Mouse (Mus musculus): ENCODE measurements around the gene Lmbr1l. TPM values are rescaled to one million over a fixed set of nuclear protein-coding genes. Genes with fewer than 3 reads are reported as not detected.

Gene Lmbr1l
- polyA plus RNA-seq, 1 experiment from 2014 or later: 25.9 TPM

GRCm38 (mm10) chr15:98866501-98866900, 51.5 kb downstream of the Lmbr1l start:
- Histone ChIP-seq H3K27me3 (replicated peaks; ENCODE audit: control insufficient read depth, insufficient read depth, low read length) (no peaks in the 10 kb centered on the region), H3K4me3 (ENCODE audit: low read length) (no peak overlapping the region), H3K4me1 (ENCODE audit: control insufficient read depth, insufficient read depth, low read depth, low read length) (peaks cover 37% of the 10 kb centered on the region), H3K9ac (ENCODE audit: low read depth, low read length) (no peak overlapping the region), H3K27ac (ENCODE audit: low read depth, low read length) (no peak overlapping the region), H3K36me3 (ENCODE audit: control insufficient read depth, insufficient read depth, low read length) (peaks cover 31% of the 10 kb centered on the region), H3K4me2 (ENCODE audit: low read length) (no peak overlapping the region), H3K9me3 (ENCODE audit: control insufficient read depth, low read length) (no peaks in the 10 kb centered on the region)
- 89% methylated on average over 5 of the region's 5 CpGs for WGBS
- ATAC-seq: no peak

- 94% methylated on average over 8 of the region's 8 CpGs for WGBS
- H3K27me3 ChIP-seq (replicated peaks; ENCODE audit: control insufficient read depth, insufficient read depth, low read length): no peaks in the 10 kb centered on the region
- H3K36me3 ChIP-seq (ENCODE audit: control insufficient read depth, insufficient read depth, low read length): peaks cover 38% of the 10 kb centered on the region
- no peak overlapping the region for H3K4me2 ChIP-seq (ENCODE audit: low read length)
- H3K4me3 ChIP-seq (ENCODE audit: low read length): no peak overlapping the region
- no peak overlapping the region for H3K27ac ChIP-seq (ENCODE audit: low read depth, low read length)
- ATAC-seq: no peak
- peaks cover 37% of the 10 kb centered on the region for H3K4me1 ChIP-seq (ENCODE audit: control insufficient read depth, insufficient read depth, low read depth, low read length)
- no peak overlapping the region for H3K9ac ChIP-seq (ENCODE audit: low read depth, low read length)
- H3K9me3 ChIP-seq (ENCODE audit: control insufficient read depth, low read length): no peaks in the 10 kb centered on the region
These were observed 52.3 kb downstream of the Lmbr1l start for GRCm38 (mm10) chr15:98865771-98866170.

GRCm38 (mm10) chr15:98864951-98865350, 53.1 kb downstream of the Lmbr1l start:
- H3K4me1 ChIP-seq (ENCODE audit: control insufficient read depth, insufficient read depth, low read depth, low read length): peaks cover 31% of the 10 kb centered on the region
- H3K27me3 ChIP-seq (replicated peaks; ENCODE audit: control insufficient read depth, insufficient read depth, low read length): no peaks in the 10 kb centered on the region
- no peak overlapping the region for H3K27ac ChIP-seq (ENCODE audit: low read depth, low read length)
- H3K9me3 ChIP-seq (ENCODE audit: control insufficient read depth, low read length): no peaks in the 10 kb centered on the region
- H3K4me3 ChIP-seq (ENCODE audit: low read length): no peak overlapping the region
- 94% methylated on average over 6 of the region's 6 CpGs for WGBS
- no peak for ATAC-seq
- H3K9ac ChIP-seq (ENCODE audit: low read depth, low read length): no peak overlapping the region
- H3K4me2 ChIP-seq (ENCODE audit: low read length): no peak overlapping the region
- peaks cover 46% of the 10 kb centered on the region for H3K36me3 ChIP-seq (ENCODE audit: control insufficient read depth, insufficient read depth, low read length)

- no peaks in the 10 kb centered on the region for H3K9me3 ChIP-seq (ENCODE audit: control insufficient read depth, low read length)
- no peak for ATAC-seq
- H3K4me1 ChIP-seq (ENCODE audit: control insufficient read depth, insufficient read depth, low read depth, low read length): peaks cover 17% of the 10 kb centered on the region
- no peak overlapping the region for H3K4me3 ChIP-seq (ENCODE audit: low read length)
- peaks cover 52% of the 10 kb centered on the region for H3K36me3 ChIP-seq (ENCODE audit: control insufficient read depth, insufficient read depth, low read length)
- no peaks in the 10 kb centered on the region for H3K27me3 ChIP-seq (replicated peaks; ENCODE audit: control insufficient read depth, insufficient read depth, low read length)
- no peak overlapping the region for H3K4me2 ChIP-seq (ENCODE audit: low read length)
- H3K9ac ChIP-seq (ENCODE audit: low read depth, low read length): no peak overlapping the region
- WGBS: 92% methylated on average over 12 of the region's 12 CpGs
- H3K27ac ChIP-seq (ENCODE audit: low read depth, low read length): no peak overlapping the region
These were observed 54.5 kb downstream of the Lmbr1l start for GRCm38 (mm10) chr15:98863451-98863958.

GRCm38 (mm10) chr15:98861701-98862410, 56.2 kb downstream of the Lmbr1l start:
- H3K36me3 ChIP-seq (ENCODE audit: control insufficient read depth, insufficient read depth, low read length): peaks cover 66% of the 10 kb centered on the region
- H3K4me1 ChIP-seq (ENCODE audit: control insufficient read depth, insufficient read depth, low read depth, low read length): peaks cover under 1% of the 10 kb centered on the region; the same call in 1 of the 2 replicates
- H3K4me3 ChIP-seq (ENCODE audit: low read length): no peak overlapping the region
- H3K9ac ChIP-seq (ENCODE audit: low read depth, low read length): no peak overlapping the region
- WGBS: 85% methylated on average over 21 of the region's 21 CpGs
- no peak for ATAC-seq
- H3K4me2 ChIP-seq (ENCODE audit: low read length): no peak overlapping the region
- no peaks in the 10 kb centered on the region for H3K27me3 ChIP-seq (replicated peaks; ENCODE audit: control insufficient read depth, insufficient read depth, low read length)
- H3K27ac ChIP-seq (ENCODE audit: low read depth, low read length): no peak overlapping the region
- no peaks in the 10 kb centered on the region for H3K9me3 ChIP-seq (ENCODE audit: control insufficient read depth, low read length)

GRCm38 (mm10) chr15:98860921-98861320, 57.1 kb downstream of the Lmbr1l start:
- WGBS: 94% methylated on average over 18 of the region's 18 CpGs
- H3K4me2 ChIP-seq (ENCODE audit: low read length): no peak overlapping the region
- H3K27ac ChIP-seq (ENCODE audit: low read depth, low read length): no peak overlapping the region
- H3K9ac ChIP-seq (ENCODE audit: low read depth, low read length): no peak overlapping the region
- ATAC-seq: no peak
- H3K4me1 ChIP-seq (ENCODE audit: control insufficient read depth, insufficient read depth, low read depth, low read length): no peaks in the 10 kb centered on the region
- no peak overlapping the region for H3K4me3 ChIP-seq (ENCODE audit: low read length)
- H3K36me3 ChIP-seq (ENCODE audit: control insufficient read depth, insufficient read depth, low read length): peaks cover 69% of the 10 kb centered on the region
- H3K9me3 ChIP-seq (ENCODE audit: control insufficient read depth, low read length): no peaks in the 10 kb centered on the region
- no peaks in the 10 kb centered on the region for H3K27me3 ChIP-seq (replicated peaks; ENCODE audit: control insufficient read depth, insufficient read depth, low read length)

GRCm38 (mm10) chr15:98859319-98860043, 58.5 kb downstream of the Lmbr1l start:
- Histone ChIP-seq H3K27me3 (replicated peaks; ENCODE audit: control insufficient read depth, insufficient read depth, low read length) (no peaks in the 10 kb centered on the region), H3K27ac (ENCODE audit: low read depth, low read length) (no peak overlapping the region), H3K9ac (ENCODE audit: low read depth, low read length) (no peak overlapping the region), H3K4me2 (ENCODE audit: low read length) (no peak overlapping the region), H3K9me3 (ENCODE audit: control insufficient read depth, low read length) (no peaks in the 10 kb centered on the region), H3K4me3 (ENCODE audit: low read length) (no peak overlapping the region), H3K4me1 (ENCODE audit: control insufficient read depth, insufficient read depth, low read depth, low read length) (no peaks in the 10 kb centered on the region), H3K36me3 (ENCODE audit: control insufficient read depth, insufficient read depth, low read length) (peaks cover 81% of the 10 kb centered on the region)
- no peak for ATAC-seq
- WGBS: 82% methylated on average over 9 of the region's 9 CpGs

GRCm38 (mm10) chr15:98854214-98854613, 63.8 kb downstream of the Lmbr1l start:
- Histone ChIP-seq H3K4me2 (ENCODE audit: low read length) (no peak overlapping the region), H3K4me3 (ENCODE audit: low read length) (no peak overlapping the region), H3K36me3 (ENCODE audit: control insufficient read depth, insufficient read depth, low read length) (peaks cover 85% of the 10 kb centered on the region), H3K27ac (ENCODE audit: low read depth, low read length) (no peak overlapping the region), H3K4me1 (ENCODE audit: control insufficient read depth, insufficient read depth, low read depth, low read length) (no peaks in the 10 kb centered on the region), H3K27me3 (replicated peaks; ENCODE audit: control insufficient read depth, insufficient read depth, low read length) (no peaks in the 10 kb centered on the region), H3K9me3 (ENCODE audit: control insufficient read depth, low read length) (no peaks in the 10 kb centered on the region), H3K9ac (ENCODE audit: low read depth, low read length) (no peak overlapping the region)
- ATAC-seq: no peak
- 95% methylated on average over 16 of the region's 16 CpGs for WGBS
